Mouse (Mus musculus): Measurements from ENCODE around the gene Cd2ap. TPM values are rescaled to one million over a fixed set of nuclear protein-coding genes. Genes with fewer than 3 reads are reported as not detected.

Gene Cd2ap
- polyA plus RNA-seq, 1 experiment from 2014 or later: 17.9 TPM

GRCm38 (mm10) chr17:42887282-42887707 is 10.8 kb upstream of the Cd2ap start:
- Histone ChIP-seq H3K9me3 (replicated peaks) (no peaks in the 10 kb centered on the region), H3K27ac (no peak overlapping the region), H3K36me3 (no peaks in the 10 kb centered on the region), H3K27me3 (replicated peaks) (no peaks in the 10 kb centered on the region), H3K4me2 (no peak overlapping the region), H3K4me1 (peaks cover 39% of the 10 kb centered on the region), H3K9ac (no peak overlapping the region), H3K4me3 (no peak overlapping the region)
- WGBS (ENCODE audit: insufficient replicate concordance): 56% methylated on average over 4 of the region's 4 CpGs
- ATAC-seq: no peak

DNA sequence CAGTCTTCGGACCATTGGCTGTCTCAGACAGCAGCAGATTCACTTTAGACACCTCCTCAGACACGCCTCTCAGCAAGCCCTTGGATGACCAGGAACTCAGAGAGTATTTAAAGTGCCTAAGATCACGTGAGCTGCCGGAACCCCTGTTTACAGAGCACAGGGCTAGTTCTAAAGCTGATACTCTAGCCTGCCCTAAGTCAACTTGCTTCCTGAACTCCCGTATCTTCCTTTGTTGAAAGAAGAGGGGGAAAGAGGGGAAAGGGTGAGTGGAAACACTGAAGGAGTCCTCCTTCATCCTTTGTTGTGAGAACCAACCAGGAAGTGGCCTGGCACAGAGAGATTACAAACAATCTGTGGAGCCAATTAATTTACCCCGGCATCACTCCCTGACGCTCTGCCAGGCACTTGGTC is 8.6 kb upstream of the Cd2ap start:
- 30% methylated on average over 7 of the region's 7 CpGs for WGBS (ENCODE audit: insufficient replicate concordance)
- no peak overlapping the region for H3K4me3 ChIP-seq
- H3K27me3 ChIP-seq (replicated peaks): no peaks in the 10 kb centered on the region
- H3K27ac ChIP-seq: peak overlapping the region; percentile 88
- ATAC-seq: no peak
- no peaks in the 10 kb centered on the region for H3K36me3 ChIP-seq
- H3K9ac ChIP-seq: no peak overlapping the region
- H3K4me2 ChIP-seq: peak overlapping the region; percentile 73
- H3K9me3 ChIP-seq (replicated peaks): no peaks in the 10 kb centered on the region
- H3K4me1 ChIP-seq: peaks cover 39% of the 10 kb centered on the region

DNA sequence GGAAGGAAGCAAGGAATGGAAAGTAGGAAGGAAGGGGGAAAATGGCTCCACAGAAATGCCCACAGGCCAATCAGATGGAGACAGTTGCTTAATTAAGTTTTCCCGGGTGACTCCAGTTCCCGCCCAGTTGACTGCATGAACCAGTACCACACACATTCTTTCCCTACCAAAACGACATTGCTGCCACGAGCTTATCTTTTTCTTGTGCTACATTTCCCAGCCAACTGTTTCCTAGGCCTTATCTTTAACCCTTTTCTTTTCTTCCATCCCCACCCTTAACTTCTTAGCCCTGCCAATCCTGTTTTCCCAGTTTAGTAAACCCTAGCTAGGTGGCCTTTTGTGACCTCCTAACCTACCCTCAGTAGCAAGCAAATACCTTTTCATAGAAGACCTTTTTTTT is 7.9 kb upstream of the Cd2ap start:
- Histone ChIP-seq H3K9me3 (replicated peaks) (no peaks in the 10 kb centered on the region), H3K27me3 (replicated peaks) (no peaks in the 10 kb centered on the region), H3K9ac (0 out of 2 replicates have a peak overlapping the region, but pooled peaks have one; percentile 36), H3K4me3 (peak overlapping the region; percentile 44; the same call in 1 of the 2 replicates), H3K27ac (peak overlapping the region; percentile 88), H3K4me1 (peaks cover 39% of the 10 kb centered on the region), H3K4me2 (peak overlapping the region; percentile 73), H3K36me3 (no peaks in the 10 kb centered on the region)
- 3% methylated on average over 4 of the region's 4 CpGs for WGBS (ENCODE audit: insufficient replicate concordance)
- ATAC-seq: peak; percentile 10; the same call in 1 of the 2 replicates

GRCm38 (mm10) chr17:42883769-42884168 is 7.3 kb upstream of the Cd2ap start:
- ATAC-seq: peak; percentile 95
- 35% methylated on average over 8 of the region's 8 CpGs for WGBS (ENCODE audit: insufficient replicate concordance)
- Histone ChIP-seq H3K27ac (peak overlapping the region; percentile 88), H3K9me3 (replicated peaks) (no peaks in the 10 kb centered on the region), H3K27me3 (replicated peaks) (no peaks in the 10 kb centered on the region), H3K4me3 (peak overlapping the region; percentile 44), H3K36me3 (no peaks in the 10 kb centered on the region), H3K4me2 (peak overlapping the region; percentile 73), H3K9ac (peak overlapping the region; percentile 56), H3K4me1 (peaks cover 40% of the 10 kb centered on the region)

- no peaks in the 10 kb centered on the region for H3K36me3 ChIP-seq
- H3K9me3 ChIP-seq (replicated peaks): no peaks in the 10 kb centered on the region
- H3K27ac ChIP-seq: peak overlapping the region; percentile 88
- peak overlapping the region; percentile 44 for H3K4me3 ChIP-seq
- WGBS (ENCODE audit: insufficient replicate concordance): 35% methylated on average over 9 of the region's 9 CpGs
- ATAC-seq: peak; percentile 91
- no peaks in the 10 kb centered on the region for H3K27me3 ChIP-seq (replicated peaks)
- H3K4me1 ChIP-seq: peaks cover 43% of the 10 kb centered on the region
- H3K9ac ChIP-seq: peak overlapping the region; percentile 56
- H3K4me2 ChIP-seq: peak overlapping the region; percentile 73
Observed at GRCm38 (mm10) chr17:42883315-42883714, 6.8 kb upstream of the Cd2ap start.

DNA sequence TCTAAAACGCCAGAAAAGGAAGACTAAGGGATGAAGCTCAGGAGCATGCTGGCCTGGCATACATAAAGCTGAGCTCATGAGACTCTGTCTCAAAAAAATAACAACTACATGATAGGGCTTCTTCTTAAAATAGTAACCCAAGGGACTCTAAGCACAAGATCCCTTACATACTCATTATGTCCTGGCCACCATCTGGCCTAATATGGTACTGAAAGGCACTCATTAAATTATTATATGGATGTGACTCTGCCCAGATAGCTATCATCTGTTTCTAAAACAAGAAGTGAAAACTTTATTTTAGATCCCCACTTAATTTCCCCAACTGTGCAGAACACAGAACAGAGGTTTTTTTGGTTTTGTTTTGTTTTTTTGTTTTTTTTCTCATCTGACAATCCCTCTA is 6.4 kb upstream of the Cd2ap start:
- ATAC-seq: no peak
- peak overlapping the region; percentile 88 for H3K27ac ChIP-seq
- H3K4me1 ChIP-seq: peaks cover 43% of the 10 kb centered on the region
- H3K36me3 ChIP-seq: no peaks in the 10 kb centered on the region
- H3K4me2 ChIP-seq: peak overlapping the region; percentile 73
- peak overlapping the region; percentile 44; the same call in 1 of the 2 replicates for H3K4me3 ChIP-seq
- peak overlapping the region; percentile 56 for H3K9ac ChIP-seq
- WGBS (ENCODE audit: insufficient replicate concordance): 68% methylated on average over 1 of the region's 1 CpGs
- H3K9me3 ChIP-seq (replicated peaks): no peaks in the 10 kb centered on the region
- H3K27me3 ChIP-seq (replicated peaks): no peaks in the 10 kb centered on the region

DNA sequence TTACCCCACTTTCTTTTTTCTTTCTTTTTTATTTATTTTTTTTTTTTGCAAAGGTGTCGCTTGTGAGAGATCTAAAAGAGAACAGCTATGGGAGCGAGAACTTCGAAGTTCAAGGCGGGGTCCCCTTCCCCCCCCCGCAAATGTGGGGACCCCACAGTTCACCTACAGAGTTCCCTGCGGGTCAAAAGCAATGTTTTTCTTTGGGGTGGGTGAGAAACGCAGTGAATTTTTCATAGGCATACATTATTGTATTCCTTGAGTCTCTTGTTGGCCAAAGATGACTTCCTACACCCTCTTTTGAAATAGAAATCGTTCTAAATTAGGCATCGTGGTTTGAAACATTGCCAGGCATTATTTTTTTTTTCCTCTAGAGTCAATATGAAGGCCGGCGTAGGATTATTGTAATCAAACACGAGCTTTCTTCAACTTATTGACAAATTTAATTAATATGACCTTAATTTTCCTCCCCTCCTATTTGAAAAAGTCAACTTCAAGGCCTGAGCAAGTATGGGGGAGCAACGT is 500 bp upstream of the Cd2ap start:
- no peaks in the 10 kb centered on the region for H3K36me3 ChIP-seq
- H3K9ac ChIP-seq: peak overlapping the region; percentile 95
- no peaks in the 10 kb centered on the region for H3K27me3 ChIP-seq (replicated peaks)
- 0 out of 2 replicates have a peak overlapping the region, but pooled peaks have one; percentile 93 for H3K27ac ChIP-seq
- no peaks in the 10 kb centered on the region for H3K9me3 ChIP-seq (replicated peaks)
- peak overlapping the region; percentile 92 for H3K4me3 ChIP-seq
- H3K4me2 ChIP-seq: peak overlapping the region; percentile 95
- WGBS (ENCODE audit: insufficient replicate concordance): 34% methylated on average over 13 of the region's 13 CpGs
- no peak for ATAC-seq
- peaks cover 35% of the 10 kb centered on the region for H3K4me1 ChIP-seq

- Histone ChIP-seq H3K27ac (peak overlapping the region; percentile 93), H3K4me1 (peaks cover 42% of the 10 kb centered on the region), H3K4me2 (peak overlapping the region; percentile 95), H3K27me3 (replicated peaks) (no peaks in the 10 kb centered on the region), H3K4me3 (peak overlapping the region; percentile 92), H3K9ac (peak overlapping the region; percentile 95), H3K36me3 (no peaks in the 10 kb centered on the region), H3K9me3 (replicated peaks) (no peaks in the 10 kb centered on the region)
- under 1% methylated on average over 17 of the region's 17 CpGs for WGBS (ENCODE audit: insufficient replicate concordance)
- ATAC-seq: no peak
Observed at GRCm38 (mm10) chr17:42875571-42876000, 879 bp downstream of the Cd2ap start.

GRCm38 (mm10) chr17:42875015-42875414 is 1.4 kb downstream of the Cd2ap start:
- 41% methylated on average over 6 of the region's 6 CpGs for WGBS (ENCODE audit: insufficient replicate concordance)
- Histone ChIP-seq H3K4me2 (peak overlapping the region; percentile 95), H3K4me1 (peaks cover 45% of the 10 kb centered on the region), H3K27ac (peak overlapping the region; percentile 93), H3K27me3 (replicated peaks) (no peaks in the 10 kb centered on the region), H3K9ac (peak overlapping the region; percentile 95), H3K36me3 (no peaks in the 10 kb centered on the region), H3K9me3 (replicated peaks) (no peaks in the 10 kb centered on the region), H3K4me3 (peak overlapping the region; percentile 92)
- no peak for ATAC-seq

GRCm38 (mm10) chr17:42870465-42870864 is 6.0 kb downstream of the Cd2ap start:
- no peak for ATAC-seq
- H3K27me3 ChIP-seq (replicated peaks): no peaks in the 10 kb centered on the region
- H3K9ac ChIP-seq: no peak overlapping the region
- H3K27ac ChIP-seq: no peak overlapping the region
- peaks cover 37% of the 10 kb centered on the region for H3K4me1 ChIP-seq
- H3K4me3 ChIP-seq: no peak overlapping the region
- no peak overlapping the region for H3K4me2 ChIP-seq
- H3K36me3 ChIP-seq: 0 out of 2 replicates have a peak, but pooled peaks cover 5% of the 10 kb centered on the region
- no peaks in the 10 kb centered on the region for H3K9me3 ChIP-seq (replicated peaks)

DNA sequence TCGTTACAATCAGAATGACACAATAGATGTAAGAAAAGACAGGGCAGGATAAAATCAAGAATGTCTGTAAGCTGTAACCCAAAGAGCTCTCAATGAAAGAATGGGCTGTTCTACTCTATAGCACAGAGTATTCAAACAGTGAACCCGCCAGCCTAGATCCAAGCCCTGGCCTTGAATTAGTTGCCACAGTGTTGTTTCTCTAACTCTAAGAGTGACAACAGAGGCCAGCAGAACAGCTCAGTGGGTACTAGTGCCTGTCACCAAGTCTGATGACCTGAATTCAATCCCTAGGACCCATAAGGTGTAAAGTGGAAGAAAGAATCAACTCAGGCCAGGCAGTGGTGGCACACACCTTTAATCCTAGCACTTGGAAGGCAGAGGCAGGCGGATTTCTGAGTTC is 13.3 kb downstream of the Cd2ap start:
- no peak overlapping the region for H3K4me2 ChIP-seq
- no peak for ATAC-seq
- no peak overlapping the region for H3K4me3 ChIP-seq
- no peaks in the 10 kb centered on the region for H3K9me3 ChIP-seq (replicated peaks)
- 78% methylated on average over 3 of the region's 3 CpGs for WGBS (ENCODE audit: insufficient replicate concordance)
- H3K36me3 ChIP-seq: 0 out of 2 replicates have a peak, but pooled peaks cover 10% of the 10 kb centered on the region
- no peaks in the 10 kb centered on the region for H3K27me3 ChIP-seq (replicated peaks)
- no peak overlapping the region for H3K27ac ChIP-seq
- H3K9ac ChIP-seq: no peak overlapping the region
- H3K4me1 ChIP-seq: peaks cover 7% of the 10 kb centered on the region; the same call in 1 of the 2 replicates

DNA sequence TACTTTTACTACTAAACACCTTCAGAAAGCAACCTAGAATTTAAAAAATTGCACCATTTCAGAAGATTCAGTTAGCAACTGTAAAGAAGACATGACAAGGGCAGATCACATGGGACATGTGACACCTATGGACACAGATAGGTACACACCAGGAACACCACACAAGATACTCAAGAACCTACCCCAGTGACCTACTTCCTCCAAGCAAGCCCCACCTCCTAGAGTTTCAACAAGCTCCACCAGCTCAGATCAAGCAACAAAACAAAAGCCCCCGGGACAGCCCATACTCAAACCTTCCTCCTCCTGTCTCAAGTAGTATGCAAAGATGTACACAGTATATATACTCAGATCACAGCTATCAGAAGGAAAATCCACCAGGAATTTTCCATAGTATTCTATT is 16.1 kb downstream of the Cd2ap start:
- H3K9me3 ChIP-seq (replicated peaks): no peaks in the 10 kb centered on the region
- no peak for ATAC-seq
- no peak overlapping the region for H3K4me3 ChIP-seq
- no peak overlapping the region for H3K9ac ChIP-seq
- 0 out of 2 replicates have a peak, but pooled peaks cover 4% of the 10 kb centered on the region for H3K36me3 ChIP-seq
- H3K4me2 ChIP-seq: no peak overlapping the region
- H3K27ac ChIP-seq: no peak overlapping the region
- H3K27me3 ChIP-seq (replicated peaks): no peaks in the 10 kb centered on the region
- H3K4me1 ChIP-seq: peaks cover 6% of the 10 kb centered on the region; the same call in 1 of the 2 replicates
- 55% methylated on average over 1 of the region's 1 CpGs for WGBS (ENCODE audit: insufficient replicate concordance)
